Mouse (Mus musculus) testis, adult 2 months (tissue): ENCODE results near the gene Acta2. TPM values are rescaled to one million over a fixed set of nuclear protein-coding genes. Genes with fewer than 3 reads are reported as not detected.

Experiments used
- H3K27ac ChIP-seq: fragments of 200-500 bp; 2 replicates; pipeline ENCODE4 v1.5.1; 2012; ENCODE audit warnings: low read depth, low read length; ENCODE audit not compliant: control insufficient read depth, insufficient read depth
- H3K27me3 ChIP-seq: fragments of 200-500 bp; 2 replicates; pipeline ENCODE4 v1.6.1; 2012; ENCODE audit warnings: mild to moderate bottlenecking, low read length, moderate library complexity; ENCODE audit not compliant: control insufficient read depth, insufficient read depth
- H3K36me3 ChIP-seq: fragments of 200-500 bp; 2 replicates; pipeline ENCODE4 v1.6.1; 2012; ENCODE audit warnings: mild to moderate bottlenecking, low read length; ENCODE audit not compliant: control insufficient read depth, insufficient read depth
- H3K4me1 ChIP-seq: fragments of 200-500 bp; 2 replicates; pipeline ENCODE4 v1.6.1; 2012; ENCODE audit warnings: low read length; ENCODE audit not compliant: control insufficient read depth, insufficient read depth
- H3K4me3 ChIP-seq: fragments of 200-500 bp; 2 replicates; pipeline ENCODE4 v1.5.1; 2012; ENCODE audit warnings: low read depth, mild to moderate bottlenecking, low read length, moderate library complexity, mixed read lengths; ENCODE audit not compliant: control insufficient read depth
- CTCF ChIP-seq: fragments of 200-500 bp; IDR thresholded peaks from 2 replicates; pipeline ENCODE4 v1.5.1; 2012; ENCODE audit warnings: low read depth, mild to moderate bottlenecking, inconsistent platforms, low read length, moderate library complexity; ENCODE audit not compliant: control insufficient read depth, insufficient read depth, insufficient replicate concordance
- POLR2A ChIP-seq: fragments of 200-500 bp; IDR thresholded peaks from 2 replicates; pipeline ENCODE4 v1.6.1; 2012; ENCODE audit warnings: low read depth, mild to moderate bottlenecking, inconsistent platforms, low read length, moderate library complexity; ENCODE audit not compliant: control insufficient read depth
- polyA plus RNA-seq: library from polyadenylated mRNA; depleted of rRNA; stranded (reverse); fragments of >200 nt; gene quantifications from 2 replicates; pipeline ENCODE4 v1.2.3, GENCODE M21; 2012; rRNA removed

Gene Acta2
- polyA plus RNA-seq, 1 experiment, result 90.9 TPM

- no peaks in the 10 kb centered on the region for H3K27me3 ChIP-seq
- TF ChIP-seq CTCF (no peak), POLR2A (no peak)
- no peaks in the 10 kb centered on the region for H3K36me3 ChIP-seq
- no peaks in the 10 kb centered on the region; the same call in 1 of the 2 replicates for H3K4me1 ChIP-seq
- no peak overlapping the region for H3K4me3 ChIP-seq
- no peak overlapping the region for H3K27ac ChIP-seq
These were observed 57.3 kb downstream of the Acta2 start for GRCm38 (mm10) chr19:34198066-34198465.

DNA sequence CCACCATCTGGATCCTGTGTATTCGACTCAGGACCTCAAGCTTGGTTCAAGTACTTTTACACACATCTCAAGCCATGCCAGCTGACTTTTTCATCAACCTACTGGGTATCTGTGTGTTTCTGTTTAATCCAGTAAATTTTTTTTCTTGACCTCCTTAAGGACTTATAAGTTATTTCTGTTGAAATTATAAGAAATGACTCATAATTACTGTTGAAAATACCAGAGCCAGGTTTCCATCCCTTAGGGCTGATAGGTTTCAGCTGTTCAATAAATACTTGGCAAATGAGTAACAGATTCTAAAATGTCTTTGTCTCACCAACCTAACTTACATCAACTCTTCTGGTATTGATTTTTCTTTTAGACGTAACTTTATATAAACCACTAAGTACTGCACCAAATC is 60.4 kb downstream of the Acta2 start:
- H3K27ac ChIP-seq, result no peak overlapping the region
- H3K4me1 ChIP-seq, result peaks cover 5% of the 10 kb centered on the region
- no peaks in the 10 kb centered on the region for H3K27me3 ChIP-seq
- no peak overlapping the region for H3K4me3 ChIP-seq
- H3K36me3 ChIP-seq, result no peaks in the 10 kb centered on the region
- TF ChIP-seq CTCF (no peak), POLR2A (no peak)

GRCm38 (mm10) chr19:34194132-34194745 is 61.2 kb downstream of the Acta2 start:
- no peak for TF ChIP-seq CTCF
- no peak for TF ChIP-seq POLR2A
- peaks cover 5% of the 10 kb centered on the region for H3K4me1 ChIP-seq
- no peak overlapping the region for H3K4me3 ChIP-seq
- no peaks in the 10 kb centered on the region for H3K36me3 ChIP-seq
- no peak overlapping the region for H3K27ac ChIP-seq
- no peaks in the 10 kb centered on the region for H3K27me3 ChIP-seq

DNA sequence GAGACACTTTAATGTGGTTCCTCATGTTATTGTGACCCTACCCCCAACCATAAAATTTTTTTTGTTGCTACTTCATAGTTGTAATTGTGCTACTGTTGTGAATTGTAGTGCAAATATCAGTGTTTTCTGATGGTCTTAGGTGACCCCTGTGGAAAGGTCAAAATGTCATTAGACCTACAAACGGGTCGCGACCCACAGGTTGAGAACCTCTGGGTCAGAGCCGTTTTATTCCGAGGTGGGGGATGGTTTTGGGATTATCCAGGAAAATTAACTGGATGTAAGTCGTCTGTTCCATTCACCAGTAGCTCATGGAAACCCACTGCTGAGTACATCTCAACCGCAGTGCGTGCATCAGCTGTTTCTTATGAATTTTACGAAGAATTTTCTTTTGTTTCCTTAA is 61.7 kb downstream of the Acta2 start:
- TF ChIP-seq POLR2A (no peak), CTCF (no peak)
- Histone ChIP-seq H3K36me3 (no peaks in the 10 kb centered on the region), H3K4me1 (peaks cover 5% of the 10 kb centered on the region), H3K4me3 (no peak overlapping the region), H3K27me3 (no peaks in the 10 kb centered on the region), H3K27ac (no peak overlapping the region)

GRCm38 (mm10) chr19:34193149-34193548 is 62.2 kb downstream of the Acta2 start:
- peak overlapping the region; percentile 39; the same call in 1 of the 2 replicates for H3K4me3 ChIP-seq
- H3K27ac ChIP-seq, result no peak overlapping the region
- H3K4me1 ChIP-seq, result peaks cover 5% of the 10 kb centered on the region
- H3K36me3 ChIP-seq, result no peaks in the 10 kb centered on the region
- TF ChIP-seq CTCF, result no peak
- no peaks in the 10 kb centered on the region for H3K27me3 ChIP-seq

- Histone ChIP-seq H3K27ac (no peak within 1 kb of the TSS), H3K27me3 (no peaks in the 10 kb centered on the region), H3K4me3 (peak within 1 kb of the TSS; percentile 78)
These were observed 63.1 kb downstream of the Acta2 start, which contains the start of gene Stambpl1 for GRCm38 (mm10) chr19:34192008-34192963. Gene Stambpl1 (plus strand): TSS chr19:34192229.

GRCm38 (mm10) chr19:34191645-34192007 is 63.8 kb downstream of the Acta2 start:
- H3K4me1 ChIP-seq, result peaks cover 5% of the 10 kb centered on the region
- no peak for TF ChIP-seq CTCF
- TF ChIP-seq POLR2A, result no peak
- no peak overlapping the region for H3K27ac ChIP-seq
- H3K27me3 ChIP-seq, result no peaks in the 10 kb centered on the region
- peak overlapping the region; percentile 20 for H3K4me3 ChIP-seq
- H3K36me3 ChIP-seq, result no peaks in the 10 kb centered on the region

More at GRCm38 (mm10) chr19:34192008-34192963, 63.1 kb downstream of the Acta2 start, which contains the start of gene Stambpl1:
- TF ChIP-seq CTCF (no peak), POLR2A (no peak)
- peaks cover 5% of the 10 kb centered on the region for H3K4me1 ChIP-seq
- no peaks in the 10 kb centered on the region for H3K36me3 ChIP-seq

Other genes starting within 250 kb of the Acta2 start
- 0.06 and 0.08 TPM in 2 replicates for gene Lipk, start 247.3 kb downstream of the Acta2 start, polyA plus RNA-seq
- not detected in 2 replicates for gene Lipn, start 188.2 kb downstream of the Acta2 start, polyA plus RNA-seq
- not detected in 2 replicates for gene Lipm, start 154.7 kb downstream of the Acta2 start, polyA plus RNA-seq
- gene Ankrd22, start 89.5 kb downstream of the Acta2 start, polyA plus RNA-seq, result 2.2 and 2.8 TPM in 2 replicates
- 38.0 and 42.9 TPM in 2 replicates for gene Stambpl1, start 63.4 kb downstream of the Acta2 start, polyA plus RNA-seq
- 0.55 TPM in 1 of 2 replicates, not detected in the other for gene Fas, start 35.1 kb upstream of the Acta2 start, polyA plus RNA-seq
- gene Ch25h, start 219.6 kb upstream of the Acta2 start, polyA plus RNA-seq, result 0.35 and 11.4 TPM in 2 replicates